Mouse (Mus musculus): ENCODE results near the gene Cdkn1c.

DNA sequence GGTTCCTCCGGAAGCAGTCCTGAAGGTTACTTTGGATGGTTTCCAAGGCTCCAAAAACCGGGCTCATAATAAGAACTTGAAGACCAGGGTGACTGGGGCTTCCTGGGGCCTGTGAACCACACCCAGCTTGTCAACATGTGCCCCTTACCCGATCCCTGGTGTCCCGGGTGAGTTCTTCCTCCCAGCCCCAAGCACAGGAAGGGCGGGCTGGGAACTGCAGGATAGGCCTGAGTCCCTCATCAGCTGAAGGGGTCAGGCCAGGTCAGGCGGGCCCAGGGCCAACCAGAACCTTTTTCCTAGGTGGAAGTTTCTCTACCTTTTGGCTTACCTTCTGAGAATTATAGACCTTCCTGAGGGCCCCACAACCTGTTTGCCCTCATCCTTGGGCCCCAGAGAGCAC, 48.2 kb downstream of the Cdkn1c start:
- TF ChIP-seq CTCF (conservative IDR thresholded peaks at IDR 0.05; ENCODE audit: insufficient read depth, insufficient read length, low read depth, low read length) (no peak), POLR2A (IDR thresholded peaks at IDR 0.05; ENCODE audit: low read depth, low read length) (no peak)

All from kidney, adult 2 months (tissue).